Mouse (Mus musculus) lung, adult 10 weeks (tissue): ENCODE data around the gene Ccdc103. TPM values are rescaled to one million over a fixed set of nuclear protein-coding genes. Genes with fewer than 3 reads are reported as not detected.

Experiments
- polyA plus RNA-seq: library from polyadenylated mRNA; stranded (reverse); fragments of 350-450 nt; fragmentation: Illumina TruSeq; extraction: RNeasy Lipid Tissue Mini Kit (QIAGEN cat#74804); gene quantifications from one replicate; pipeline ENCODE4 v1.2.3, GENCODE M21; 2014; ENCODE audit warnings: low read depth, low replicate concordance; ENCODE audit not compliant: insufficient read depth

Gene Ccdc103
- 2.9 TPM for polyA plus RNA-seq

GRCm38 (mm10) chr11:102880585-102881313 lies at the start of gene Ccdc103, which contains the start of gene Eftud2:
TSS of gene Ccdc103 (plus strand) at chr11:102881204.
TSS of gene Eftud2 (minus strand) at chr11:102880985.

GRCm38 (mm10) chr11:102835549-102835948 lies 45.5 kb upstream of the Ccdc103 start, which contains the start of gene Higd1b:
TSS of gene Higd1b (plus strand) at chr11:102835849.

GRCm38 (mm10) chr11:102884616-102885219 lies 3.7 kb downstream of the Ccdc103 start, which contains the start of gene Fam187a:
TSS of gene Fam187a (plus strand) at chr11:102885169.

GRCm38 (mm10) chr11:102900763-102901162 lies 19.8 kb downstream of the Ccdc103 start, which contains the start of gene Gfap:
TSS of gene Gfap (minus strand) at chr11:102900912.

GRCm38 (mm10) chr11:102924557-102925350 lies 43.8 kb downstream of the Ccdc103 start, which contains the start of gene Kif18b:
TSS of gene Kif18b (minus strand) at chr11:102925124.

Other genes starting within 250 kb of the Ccdc103 start
- gene Meioc, start 217.5 kb upstream of the Ccdc103 start, polyA plus RNA-seq, result not detected
- 14.4 TPM for gene Ccdc43, start 183.4 kb upstream of the Ccdc103 start, polyA plus RNA-seq
- gene Adam11, start 119.8 kb upstream of the Ccdc103 start, polyA plus RNA-seq, result 0.74 TPM
- 14.6 TPM for gene Gjc1, start 61.5 kb upstream of the Ccdc103 start, polyA plus RNA-seq
- gene Higd1b, start 45.4 kb upstream of the Ccdc103 start, polyA plus RNA-seq, result 81.5 TPM
- 33.4 TPM for gene Eftud2, start 219 bp upstream of the Ccdc103 start, polyA plus RNA-seq
- gene Fam187a, start 4.0 kb downstream of the Ccdc103 start, polyA plus RNA-seq, result not detected
- 0.09 TPM for gene Gfap, start 19.7 kb downstream of the Ccdc103 start, polyA plus RNA-seq
- not detected for gene Kif18b, start 43.9 kb downstream of the Ccdc103 start, polyA plus RNA-seq
- gene C1ql1, start 65.5 kb downstream of the Ccdc103 start, polyA plus RNA-seq, result 0.15 TPM
- 28.8 TPM for gene Nmt1, start 147.0 kb downstream of the Ccdc103 start, polyA plus RNA-seq
- gene Dcakd, start 147.1 kb downstream of the Ccdc103 start, polyA plus RNA-seq, result 19.7 TPM
- gene Plcd3, start 220.5 kb downstream of the Ccdc103 start, polyA plus RNA-seq, result 4.0 TPM
- 35.5 TPM for gene Acbd4, start 220.5 kb downstream of the Ccdc103 start, polyA plus RNA-seq
- gene Hexim1, start 235.0 kb downstream of the Ccdc103 start, polyA plus RNA-seq, result 25.9 TPM